Mouse (Mus musculus): ENCODE measurements around the gene Ube2cbp. TPM values are rescaled to one million over a fixed set of nuclear protein-coding genes. Genes with fewer than 3 reads are reported as not detected.

Ube2cbp gene
- polyA plus RNA-seq, 1 experiment from 2014 or later, result 7.4 TPM

DNA sequence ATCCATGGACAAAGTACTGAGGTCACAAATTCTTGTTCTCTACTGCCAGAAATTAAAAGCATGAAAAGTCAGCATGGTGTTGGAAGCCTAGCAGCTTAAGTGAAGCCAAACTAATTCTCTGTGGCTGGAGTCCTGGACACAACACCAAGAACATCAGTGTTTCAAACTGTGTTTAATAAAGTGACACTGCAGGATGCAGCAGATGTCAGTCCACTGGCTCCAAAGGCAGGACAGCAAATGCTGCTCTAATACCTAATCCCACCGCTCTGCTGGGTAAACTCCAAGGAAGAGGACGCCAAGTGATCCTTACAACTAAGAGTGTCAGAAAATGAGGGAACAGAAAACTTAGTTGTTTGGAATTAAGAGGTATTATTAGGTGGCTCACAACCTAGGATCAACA, 158.2 kb downstream of the Ube2cbp start:
- Histone ChIP-seq H3K4me3 (replicated peaks) (no peak overlapping the region), H3K4me2 (no peak overlapping the region), H3K27me3 (replicated peaks) (no peaks in the 10 kb centered on the region), H3K27ac (replicated peaks) (no peak overlapping the region), H3K36me3 (no peaks in the 10 kb centered on the region), H3K4me1 (no peaks in the 10 kb centered on the region), H3K9ac (replicated peaks) (no peak overlapping the region), H3K9me3 (replicated peaks) (no peaks in the 10 kb centered on the region)
- peak; percentile 35; the same call in 1 of the 2 replicates for ATAC-seq (ENCODE audit: low FRiP score)
- WGBS, result 84% methylated on average over 2 of the region's 2 CpGs

GRCm38 (mm10) chr9:86301407-86301806, 163.3 kb downstream of the Ube2cbp start:
- ATAC-seq (ENCODE audit: low FRiP score), result no peak
- H3K27me3 ChIP-seq (replicated peaks), result no peaks in the 10 kb centered on the region
- H3K4me3 ChIP-seq (replicated peaks), result no peak overlapping the region
- WGBS, result 80% methylated on average over 6 of the region's 6 CpGs
- H3K9ac ChIP-seq (replicated peaks), result no peak overlapping the region
- H3K9me3 ChIP-seq (replicated peaks), result no peaks in the 10 kb centered on the region
- H3K27ac ChIP-seq (replicated peaks), result no peak overlapping the region
- no peaks in the 10 kb centered on the region for H3K36me3 ChIP-seq
- no peaks in the 10 kb centered on the region for H3K4me1 ChIP-seq
- H3K4me2 ChIP-seq, result no peak overlapping the region

GRCm38 (mm10) chr9:86298596-86298995, 166.2 kb downstream of the Ube2cbp start:
- H3K36me3 ChIP-seq, result no peaks in the 10 kb centered on the region
- no peaks in the 10 kb centered on the region for H3K9me3 ChIP-seq (replicated peaks)
- no peaks in the 10 kb centered on the region for H3K27me3 ChIP-seq (replicated peaks)
- no peak overlapping the region for H3K9ac ChIP-seq (replicated peaks)
- no peak overlapping the region for H3K4me3 ChIP-seq (replicated peaks)
- no peak for ATAC-seq (ENCODE audit: low FRiP score)
- 47% methylated on average over 8 of the region's 8 CpGs for WGBS
- no peak overlapping the region for H3K4me2 ChIP-seq
- H3K27ac ChIP-seq (replicated peaks), result no peak overlapping the region
- no peaks in the 10 kb centered on the region for H3K4me1 ChIP-seq

GRCm38 (mm10) chr9:86298131-86298530, 166.6 kb downstream of the Ube2cbp start:
- 55% methylated on average over 5 of the region's 5 CpGs for WGBS
- H3K36me3 ChIP-seq, result no peaks in the 10 kb centered on the region
- no peaks in the 10 kb centered on the region for H3K27me3 ChIP-seq (replicated peaks)
- no peak overlapping the region for H3K4me2 ChIP-seq
- no peaks in the 10 kb centered on the region for H3K9me3 ChIP-seq (replicated peaks)
- H3K4me1 ChIP-seq, result no peaks in the 10 kb centered on the region
- no peak for ATAC-seq (ENCODE audit: low FRiP score)
- H3K27ac ChIP-seq (replicated peaks), result no peak overlapping the region
- H3K9ac ChIP-seq (replicated peaks), result no peak overlapping the region
- no peak overlapping the region for H3K4me3 ChIP-seq (replicated peaks)

- H3K36me3 ChIP-seq, result no peaks in the 10 kb centered on the region
- H3K9ac ChIP-seq (replicated peaks), result no peak overlapping the region
- H3K27me3 ChIP-seq (replicated peaks), result no peaks in the 10 kb centered on the region
- H3K9me3 ChIP-seq (replicated peaks), result no peaks in the 10 kb centered on the region
- no peak overlapping the region for H3K4me3 ChIP-seq (replicated peaks)
- ATAC-seq (ENCODE audit: low FRiP score), result no peak
- H3K4me1 ChIP-seq, result no peaks in the 10 kb centered on the region
- H3K27ac ChIP-seq (replicated peaks), result no peak overlapping the region
- WGBS, result 78% methylated on average over 8 of the region's 8 CpGs
- no peak overlapping the region for H3K4me2 ChIP-seq
Measured at GRCm38 (mm10) chr9:86296683-86297638, 167.8 kb downstream of the Ube2cbp start.

DNA sequence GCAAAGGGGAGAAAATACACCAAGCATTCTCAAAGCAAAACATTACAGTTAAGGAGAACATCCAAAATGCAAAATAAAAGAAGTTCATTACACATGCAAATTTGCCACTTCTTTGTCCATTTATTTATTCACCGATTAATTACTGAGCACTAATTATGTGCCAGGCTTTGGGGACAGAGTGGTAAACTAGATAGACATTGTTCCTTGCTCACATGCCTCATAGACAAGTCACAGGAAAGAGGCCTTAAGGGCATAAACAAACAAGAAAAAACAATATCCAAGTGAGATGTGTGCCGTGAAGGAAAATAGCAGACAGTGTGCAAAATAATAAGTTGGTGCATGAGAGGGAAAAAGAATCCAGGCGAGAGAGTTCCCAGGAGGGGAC, 177.2 kb downstream of the Ube2cbp start:
- Histone ChIP-seq H3K36me3 (no peaks in the 10 kb centered on the region), H3K27ac (replicated peaks) (0 out of 2 replicates have a peak overlapping the region, but pooled peaks have one; percentile 5), H3K4me1 (peaks cover 12% of the 10 kb centered on the region), H3K9me3 (replicated peaks) (no peaks in the 10 kb centered on the region), H3K9ac (replicated peaks) (no peak overlapping the region), H3K4me3 (replicated peaks) (no peak overlapping the region), H3K27me3 (replicated peaks) (no peaks in the 10 kb centered on the region), H3K4me2 (no peak overlapping the region)
- no peak for ATAC-seq (ENCODE audit: low FRiP score)
- 35% methylated on average over 3 of the region's 3 CpGs for WGBS

DNA sequence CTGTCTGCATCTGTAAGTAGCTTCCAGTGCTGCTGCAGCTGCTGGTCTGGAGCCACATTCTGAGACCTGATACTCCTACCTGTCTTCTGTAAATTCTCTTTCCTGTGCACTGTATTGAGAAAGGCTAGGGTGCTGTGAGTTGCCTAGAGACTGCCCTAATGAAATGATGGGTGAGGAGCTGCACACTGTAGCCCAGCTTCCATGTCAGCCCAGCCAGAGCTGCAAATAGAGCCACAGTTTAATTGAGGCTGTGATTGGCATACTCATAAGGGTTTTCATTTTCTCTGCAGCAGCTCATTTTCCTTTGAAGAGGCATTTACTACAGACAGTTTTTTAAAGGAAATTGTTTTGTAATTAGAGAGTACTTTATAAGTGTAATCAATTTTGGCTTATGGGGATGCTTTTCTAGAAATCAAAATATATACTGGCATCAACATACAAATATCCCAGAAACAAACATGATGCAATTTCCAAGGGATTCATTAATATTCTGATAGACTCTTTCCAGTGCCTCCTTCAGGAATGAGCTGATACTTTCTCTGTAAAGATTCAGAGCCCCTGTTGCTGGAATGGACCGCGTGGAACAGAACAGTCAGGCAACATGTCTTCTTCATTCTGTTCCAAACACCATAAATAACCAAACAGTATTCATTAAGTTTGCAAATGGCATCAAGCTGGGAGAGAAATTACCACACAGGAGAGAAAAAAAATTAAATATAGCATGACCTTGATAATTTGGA, 177.8 kb downstream of the Ube2cbp start:
- H3K9ac ChIP-seq (replicated peaks), result no peak overlapping the region
- ATAC-seq (ENCODE audit: low FRiP score), result peak; percentile 80; the same call in 1 of the 2 replicates
- H3K4me2 ChIP-seq, result no peak overlapping the region
- no peaks in the 10 kb centered on the region for H3K36me3 ChIP-seq
- H3K27ac ChIP-seq (replicated peaks), result no peak overlapping the region; the same call in 1 of the 2 replicates
- WGBS, result 39% methylated on average over 2 of the region's 2 CpGs
- no peaks in the 10 kb centered on the region for H3K9me3 ChIP-seq (replicated peaks)
- H3K27me3 ChIP-seq (replicated peaks), result no peaks in the 10 kb centered on the region
- H3K4me3 ChIP-seq (replicated peaks), result no peak overlapping the region
- H3K4me1 ChIP-seq, result peaks cover 12% of the 10 kb centered on the region

DNA sequence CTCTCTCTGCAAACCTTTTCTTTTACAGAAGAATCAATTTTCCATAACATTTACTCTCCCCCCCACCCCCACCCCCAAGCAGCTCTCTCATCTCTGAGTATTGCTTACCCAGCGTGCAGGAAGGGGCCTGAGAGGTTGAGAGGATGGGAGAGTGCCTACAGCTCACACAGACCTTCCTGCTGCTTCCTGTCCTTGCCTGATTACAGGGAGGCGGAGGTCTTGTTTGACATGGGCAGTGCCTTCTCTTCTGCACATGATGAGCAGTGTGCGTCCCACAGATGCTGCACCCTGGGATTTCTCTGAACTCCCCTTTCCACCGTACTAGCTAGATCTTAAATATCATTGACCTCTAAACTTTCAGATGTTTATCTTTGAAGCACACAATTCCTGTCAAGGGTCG, 182.2 kb downstream of the Ube2cbp start:
- no peak for ATAC-seq (ENCODE audit: low FRiP score)
- Histone ChIP-seq H3K4me1 (peaks cover 7% of the 10 kb centered on the region), H3K27me3 (replicated peaks) (no peaks in the 10 kb centered on the region), H3K4me3 (replicated peaks) (no peak overlapping the region), H3K9ac (replicated peaks) (no peak overlapping the region), H3K4me2 (no peak overlapping the region), H3K9me3 (replicated peaks) (no peaks in the 10 kb centered on the region), H3K36me3 (no peaks in the 10 kb centered on the region), H3K27ac (replicated peaks) (no peak overlapping the region)
- 81% methylated on average over 5 of the region's 5 CpGs for WGBS

DNA sequence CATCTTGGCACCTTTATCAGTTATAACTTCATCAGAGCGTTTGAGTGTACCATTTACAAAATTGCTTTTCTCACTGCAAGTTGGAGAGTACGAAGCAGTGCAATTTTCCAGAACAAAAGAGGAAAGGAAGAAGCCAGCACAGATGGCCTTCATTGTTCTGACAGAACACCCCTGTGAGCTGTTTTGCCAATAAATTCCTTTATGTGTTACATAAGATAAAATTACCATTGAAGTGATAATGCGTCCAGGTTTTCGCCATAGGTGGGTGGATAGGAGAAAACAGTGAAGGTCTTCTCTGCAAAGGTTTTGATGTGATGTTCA, 183.6 kb downstream of the Ube2cbp start:
- Histone ChIP-seq H3K27me3 (replicated peaks) (no peaks in the 10 kb centered on the region), H3K4me2 (no peak overlapping the region), H3K4me1 (no peaks in the 10 kb centered on the region), H3K4me3 (replicated peaks) (no peak overlapping the region), H3K9me3 (replicated peaks) (no peaks in the 10 kb centered on the region), H3K9ac (replicated peaks) (no peak overlapping the region), H3K36me3 (no peaks in the 10 kb centered on the region), H3K27ac (replicated peaks) (no peak overlapping the region)
- no peak for ATAC-seq (ENCODE audit: low FRiP score)
- WGBS, result 40% methylated on average over 4 of the region's 4 CpGs

GRCm38 (mm10) chr9:86280461-86281146, 184.1 kb downstream of the Ube2cbp start:
- Histone ChIP-seq H3K27ac (replicated peaks) (no peak overlapping the region), H3K4me2 (no peak overlapping the region), H3K27me3 (replicated peaks) (no peaks in the 10 kb centered on the region), H3K4me1 (no peaks in the 10 kb centered on the region), H3K9me3 (replicated peaks) (no peaks in the 10 kb centered on the region), H3K36me3 (no peaks in the 10 kb centered on the region), H3K4me3 (replicated peaks) (no peak overlapping the region), H3K9ac (replicated peaks) (no peak overlapping the region)
- WGBS, result 77% methylated on average over 10 of the region's 10 CpGs
- no peak for ATAC-seq (ENCODE audit: low FRiP score)

GRCm38 (mm10) chr9:86269541-86269940, 195.2 kb downstream of the Ube2cbp start:
- no peaks in the 10 kb centered on the region for H3K9me3 ChIP-seq (replicated peaks)
- H3K27me3 ChIP-seq (replicated peaks), result no peaks in the 10 kb centered on the region
- no peaks in the 10 kb centered on the region for H3K36me3 ChIP-seq
- ATAC-seq (ENCODE audit: low FRiP score), result no peak
- H3K4me1 ChIP-seq, result no peaks in the 10 kb centered on the region
- no peak overlapping the region for H3K4me2 ChIP-seq
- H3K4me3 ChIP-seq (replicated peaks), result no peak overlapping the region
- WGBS, result 87% methylated on average over 5 of the region's 5 CpGs
- H3K27ac ChIP-seq (replicated peaks), result no peak overlapping the region
- no peak overlapping the region for H3K9ac ChIP-seq (replicated peaks)
